19 mouse cellular contexts compared by ENCODE assay signal in the genomic region with DNA sequence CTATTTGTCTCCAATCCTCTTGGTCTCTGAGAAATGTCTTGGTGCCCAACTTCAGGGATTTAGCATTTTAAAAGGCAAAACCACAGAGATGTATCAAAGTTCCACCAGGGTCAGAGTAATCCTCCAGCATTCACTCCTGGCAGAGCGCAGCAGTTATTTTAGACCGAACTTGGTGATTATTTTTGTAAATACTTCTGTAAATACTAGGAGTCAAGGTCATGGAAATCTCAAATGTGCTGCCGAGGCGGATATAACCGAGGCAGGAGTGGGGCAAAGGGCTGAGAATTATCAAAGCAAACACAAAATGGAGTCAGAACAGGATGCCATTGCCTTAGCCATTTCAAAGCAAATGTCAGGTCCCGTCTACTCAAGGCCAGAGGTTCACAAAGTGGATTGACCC.
"Had no signal": no experiment of that assay in that cellular context is flagged by ENCODE, and none has a peak within 500 bp of the region (broad histone marks: within the 10 kb centered on the region; RNA-seq: fewer than 3 reads in every experiment).

No protein-coding gene starts in this region.

- DNase-seq: forebrain, postnatal 0 days; gastrocnemius, postnatal 36 days; kidney, adult 11 months; kidney, adult 2 months; kidney, adult 9 months; kidney, postnatal 14 days; kidney, postnatal 36 days; layer of hippocampus, adult 9-11 months; layer of hippocampus, postnatal 36 days had no signal

- H3K27ac ChIP-seq: heart, embryonic 13.5 days; heart, embryonic 15.5 days; hindbrain, embryonic 13.5 days; hindbrain, embryonic 15.5 days; hindbrain, postnatal 0 days; kidney, embryonic 15.5 days; kidney, postnatal 0 days; limb, embryonic 13.5 days; limb, embryonic 15.5 days had no signal

- H3K27me3 ChIP-seq: heart, embryonic 13.5 days; heart, embryonic 15.5 days; hindbrain, embryonic 15.5 days; kidney, embryonic 15.5 days; limb, embryonic 15.5 days had no signal

- H3K36me3 ChIP-seq: heart, embryonic 10.5 days; heart, embryonic 13.5 days; heart, embryonic 15.5 days; hindbrain, embryonic 13.5 days; hindbrain, embryonic 15.5 days; kidney, embryonic 15.5 days; limb, embryonic 13.5 days; limb, embryonic 15.5 days had no signal

- H3K4me2 ChIP-seq: heart, embryonic 13.5 days; heart, embryonic 15.5 days; hindbrain, embryonic 13.5 days; hindbrain, embryonic 15.5 days; kidney, embryonic 15.5 days; limb, embryonic 13.5 days; limb, embryonic 15.5 days had no signal

- H3K4me3 ChIP-seq: heart, embryonic 10.5 days; heart, embryonic 13.5 days; heart, embryonic 15.5 days; hindbrain, embryonic 13.5 days; hindbrain, embryonic 15.5 days; kidney, embryonic 15.5 days; limb, embryonic 13.5 days; limb, embryonic 15.5 days had no signal

- H3K9me3 ChIP-seq: heart, embryonic 10.5 days; heart, embryonic 13.5 days; heart, embryonic 15.5 days; hindbrain, embryonic 13.5 days; hindbrain, embryonic 15.5 days; kidney, embryonic 15.5 days; limb, embryonic 13.5 days; limb, embryonic 15.5 days had no signal

- H3K9ac ChIP-seq: forebrain, postnatal 0 days; heart, embryonic 13.5 days; heart, embryonic 15.5 days; hindbrain, embryonic 13.5 days; hindbrain, embryonic 15.5 days; kidney, embryonic 15.5 days; limb, embryonic 13.5 days; limb, embryonic 15.5 days had no signal
